In genomic region chr9:25573753-25574152, GRCm38 (mm10) we compare ENCODE assay signal across 17 mouse cellular contexts.
DNase-seq lines count a peak whose midpoint lies in the region; ATAC-seq and TF ChIP-seq lines count a peak whose summit lies in the region.
"Had no signal": no experiment of that assay in that cellular context is flagged by ENCODE, and none has a peak within 500 bp of the region (broad histone marks: within the 10 kb centered on the region; RNA-seq: fewer than 3 reads in every experiment).

No protein-coding gene starts in this region.

- no peak overlapping the region for H3K9ac ChIP-seq in heart, embryonic 11.5 days (ENCODE audit: low read depth, low read length)
- no peak overlapping the region for H3K9ac ChIP-seq in limb, embryonic 12.5 days (replicated peaks)
- H3K9ac ChIP-seq in lung, postnatal 0 days (replicated peaks; ENCODE audit: low read depth), result no peak overlapping the region
- H3K9ac ChIP-seq in midbrain, embryonic 11.5 days (ENCODE audit: low read length), result no peak overlapping the region
- no peak overlapping the region for H3K9ac ChIP-seq in kidney, embryonic 14.5 days (ENCODE audit: low read depth, low read length)
- H3K9ac ChIP-seq: liver, embryonic 12.5 days had no signal

- no peaks in the 10 kb centered on the region for H3K9me3 ChIP-seq in heart, embryonic 11.5 days (replicated peaks; ENCODE audit: control insufficient read depth, low read length)
- no peaks in the 10 kb centered on the region for H3K9me3 ChIP-seq in heart, embryonic 10.5 days
- H3K9me3 ChIP-seq in limb, embryonic 12.5 days, result no peaks in the 10 kb centered on the region
- no peaks in the 10 kb centered on the region for H3K9me3 ChIP-seq in lung, postnatal 0 days (ENCODE audit: low read length)
- no peaks in the 10 kb centered on the region for H3K9me3 ChIP-seq in midbrain, embryonic 11.5 days (ENCODE audit: control insufficient read depth, low read length)
- no peaks in the 10 kb centered on the region for H3K9me3 ChIP-seq in kidney, embryonic 14.5 days (ENCODE audit: control insufficient read depth, low read length)
- H3K9me3 ChIP-seq: liver, embryonic 12.5 days had no signal

- no peak for TF ChIP-seq CTCF in lung, postnatal 0 days (IDR thresholded peaks at IDR 0.05)

- peak; percentile 98 for DNase-seq in heart, adult 11 months
- DNase-seq in embryo, embryonic 9.5 days (ENCODE audit: extremely low spot score), result peak; percentile 43
- DNase-seq in heart, embryonic 10.5 days (ENCODE audit: low spot score), result no peak
- DNase-seq in lung, postnatal 0 days (ENCODE audit: low spot score), result no peak
- no peak for DNase-seq in midbrain, embryonic 11.5 days (ENCODE audit: low spot score, missing footprints)
- DNase-seq: adrenal gland, postnatal 10 days; gastrocnemius, postnatal 14 days; kidney, postnatal 10 days; layer of hippocampus, postnatal 36 days; lung, postnatal 10 days; right cerebral cortex, postnatal 14 days had no signal

- H3K4me2 ChIP-seq in heart, embryonic 11.5 days, result no peak overlapping the region
- peak overlapping the region; percentile 17; the same call in 1 of the 2 replicates for H3K4me2 ChIP-seq in limb, embryonic 12.5 days
- H3K4me2 ChIP-seq in lung, postnatal 0 days (replicated peaks; ENCODE audit: low read depth, low read length), result no peak overlapping the region
- H3K4me2 ChIP-seq in midbrain, embryonic 11.5 days, result no peak overlapping the region
- H3K4me2 ChIP-seq in kidney, embryonic 14.5 days (replicated peaks; ENCODE audit: low read depth, low read length), result no peak overlapping the region
- H3K4me2 ChIP-seq: liver, embryonic 12.5 days had no signal

- 42% methylated on average over 7 of the region's 7 CpGs for WGBS in heart, embryonic 11.5 days (ENCODE audit: insufficient replicate concordance)
- 43% methylated on average over 7 of the region's 7 CpGs for WGBS in heart, embryonic 10.5 days
- WGBS in limb, embryonic 12.5 days, result 8% methylated on average over 7 of the region's 7 CpGs
- WGBS in lung, postnatal 0 days, result 18% methylated on average over 7 of the region's 7 CpGs
- 56% methylated on average over 7 of the region's 7 CpGs for WGBS in midbrain, embryonic 11.5 days
- WGBS in kidney, embryonic 14.5 days, result 26% methylated on average over 7 of the region's 7 CpGs

- no peak for TF ChIP-seq EP300 in lung, postnatal 0 days (IDR thresholded peaks at IDR 0.05)

- no peak for ATAC-seq in heart, embryonic 11.5 days (replicated peaks; ENCODE audit: insufficient number of reproducible peaks, low FRiP score, low TSS enrichment)
- peak; percentile 79 for ATAC-seq in limb, embryonic 12.5 days (ENCODE audit: insufficient number of reproducible peaks, insufficient read depth, low FRiP score, low TSS enrichment, low read depth)
- ATAC-seq in lung, postnatal 0 days, result no peak
- no peak for ATAC-seq in midbrain, embryonic 11.5 days (ENCODE audit: low FRiP score)
- ATAC-seq in kidney, embryonic 14.5 days (ENCODE audit: low FRiP score, low TSS enrichment), result no peak
- ATAC-seq: inflammation-experienced regulatory T-cells, adult 6 months; liver, embryonic 12.5 days; midbrain, embryonic 16.5 days had no signal

- H3K4me3 ChIP-seq in heart, embryonic 11.5 days (ENCODE audit: low read depth, low read length), result no peak overlapping the region
- no peak overlapping the region for H3K4me3 ChIP-seq in heart, embryonic 10.5 days
- no peak overlapping the region for H3K4me3 ChIP-seq in limb, embryonic 12.5 days (replicated peaks)
- H3K4me3 ChIP-seq in lung, postnatal 0 days (ENCODE audit: low read depth, low read length), result no peak overlapping the region
- no peak overlapping the region for H3K4me3 ChIP-seq in midbrain, embryonic 11.5 days (ENCODE audit: low read depth, low read length)
- no peak overlapping the region for H3K4me3 ChIP-seq in kidney, embryonic 14.5 days (ENCODE audit: low read length)
- H3K4me3 ChIP-seq: liver, embryonic 12.5 days had no signal

- H3K27me3 ChIP-seq in heart, embryonic 11.5 days (ENCODE audit: control insufficient read depth, insufficient read depth, low read length), result no peaks in the 10 kb centered on the region
- H3K27me3 ChIP-seq in heart, embryonic 10.5 days (ENCODE audit: insufficient read depth, poor library complexity, severe bottlenecking), result no peaks in the 10 kb centered on the region
- H3K27me3 ChIP-seq in limb, embryonic 12.5 days, result no peaks in the 10 kb centered on the region
- no peaks in the 10 kb centered on the region for H3K27me3 ChIP-seq in lung, postnatal 0 days (replicated peaks; ENCODE audit: insufficient read depth, low read length)
- H3K27me3 ChIP-seq in midbrain, embryonic 11.5 days (ENCODE audit: control insufficient read depth, insufficient read depth, low read length), result no peaks in the 10 kb centered on the region
- H3K27me3 ChIP-seq in kidney, embryonic 14.5 days (ENCODE audit: control insufficient read depth, insufficient read depth, low read length), result no peaks in the 10 kb centered on the region
- H3K27me3 ChIP-seq: liver, embryonic 12.5 days had no signal

- peaks cover 19% of the 10 kb centered on the region for H3K4me1 ChIP-seq in heart, embryonic 11.5 days (ENCODE audit: control insufficient read depth, insufficient read depth, low read length)
- peaks cover 33% of the 10 kb centered on the region for H3K4me1 ChIP-seq in heart, embryonic 10.5 days
- H3K4me1 ChIP-seq in limb, embryonic 12.5 days (replicated peaks), result peaks cover 38% of the 10 kb centered on the region
- H3K4me1 ChIP-seq in lung, postnatal 0 days (ENCODE audit: insufficient read depth, low read depth, low read length), result no peaks in the 10 kb centered on the region
- no peaks in the 10 kb centered on the region for H3K4me1 ChIP-seq in midbrain, embryonic 11.5 days (ENCODE audit: control insufficient read depth, insufficient read depth, low read length)
- 0 out of 2 replicates have a peak, but pooled peaks cover 3% of the 10 kb centered on the region for H3K4me1 ChIP-seq in kidney, embryonic 14.5 days (ENCODE audit: control insufficient read depth, insufficient read depth, low read length)
- H3K4me1 ChIP-seq: liver, embryonic 12.5 days had no signal

- H3K36me3 ChIP-seq in heart, embryonic 11.5 days (ENCODE audit: control insufficient read depth, insufficient read depth, low read length), result no peaks in the 10 kb centered on the region
- H3K36me3 ChIP-seq in heart, embryonic 10.5 days, result no peaks in the 10 kb centered on the region
- H3K36me3 ChIP-seq in limb, embryonic 12.5 days, result no peaks in the 10 kb centered on the region
- no peaks in the 10 kb centered on the region for H3K36me3 ChIP-seq in lung, postnatal 0 days (ENCODE audit: insufficient read depth, low read length)
- H3K36me3 ChIP-seq in midbrain, embryonic 11.5 days (ENCODE audit: control insufficient read depth, insufficient read depth, low read length), result no peaks in the 10 kb centered on the region
- H3K36me3 ChIP-seq in kidney, embryonic 14.5 days (ENCODE audit: control insufficient read depth, insufficient read depth, low read length), result no peaks in the 10 kb centered on the region
- H3K36me3 ChIP-seq: liver, embryonic 12.5 days had no signal

- H3K27ac ChIP-seq in heart, embryonic 11.5 days (ENCODE audit: low read depth, low read length), result no peak overlapping the region
- 0 out of 2 replicates have a peak overlapping the region, but pooled peaks have one; percentile 16 for H3K27ac ChIP-seq in heart, embryonic 10.5 days
- H3K27ac ChIP-seq in limb, embryonic 12.5 days, result peak overlapping the region; percentile 77
- no peak overlapping the region for H3K27ac ChIP-seq in lung, postnatal 0 days (ENCODE audit: low read length)
- no peak overlapping the region for H3K27ac ChIP-seq in midbrain, embryonic 11.5 days (ENCODE audit: low read depth, low read length)
- no peak overlapping the region for H3K27ac ChIP-seq in kidney, embryonic 14.5 days (ENCODE audit: low read depth, low read length)
- H3K27ac ChIP-seq: liver, embryonic 12.5 days had no signal

Comparison
In these comparisons a context has a peak if more than half of its experiments do, and no peak if none do; other contexts are left out.
1. DNase-seq: peak in heart, adult 11 months (single experiment) and embryo, embryonic 9.5 days (single experiment); none in heart, embryonic 10.5 days (single experiment), lung, postnatal 0 days (single experiment) and midbrain, embryonic 11.5 days (single experiment).
2. H3K27ac ChIP-seq: peak in heart, embryonic 10.5 days (single experiment) and limb, embryonic 12.5 days (single experiment); none in heart, embryonic 11.5 days (single experiment), lung, postnatal 0 days (single experiment), midbrain, embryonic 11.5 days (single experiment) and kidney, embryonic 14.5 days (single experiment).